Mouse (Mus musculus) C2C12 (cell line): ENCODE results near the gene Endog. TPM values are rescaled to one million over a fixed set of nuclear protein-coding genes. Genes with fewer than 3 reads are reported as not detected.
A peak's percentile ranks its signal among the peaks of the same experiment; 100 is the strongest.
"Not testable (repeated sequence)": the region's sequence is repeated elsewhere in the genome, so short reads cannot be mapped to it uniquely, and the experiment has no call there.

Source experiments
- H3K27me3 ChIP-seq: one replicate; pipeline ENCODE4 v1.6.1; 2011; ENCODE audit not compliant: control insufficient read depth, insufficient read depth, insufficient read length
- H3K36me3 ChIP-seq: one replicate; pipeline ENCODE4 v1.6.1; 2011; ENCODE audit not compliant: control insufficient read depth, insufficient read depth
- H3K4me3 ChIP-seq: one replicate; pipeline ENCODE4 v1.5.1; 2011; ENCODE audit warnings: mild to moderate bottlenecking, control low read depth; ENCODE audit not compliant: poor library complexity, insufficient read depth, severe bottlenecking
- H3K79me2 ChIP-seq: one replicate; pipeline ENCODE4 v1.6.1; 2011; ENCODE audit not compliant: control insufficient read depth, insufficient read depth
- H3K79me3 ChIP-seq: one replicate; pipeline ENCODE4 v1.6.1; 2011; ENCODE audit warnings: low read depth, control low read depth
- H3ac ChIP-seq: one replicate; pipeline ENCODE3; 2011; ENCODE audit warnings: low read depth; ENCODE audit not compliant: control insufficient read depth, insufficient read length
- CEBPB ChIP-seq: IDR thresholded peaks from one replicate; pipeline ENCODE4 v1.6.1; 2011; ENCODE audit warnings: low read depth, mild to moderate bottlenecking, control low read depth, moderate library complexity
- CTCF ChIP-seq: IDR thresholded peaks from one replicate; pipeline ENCODE4 v1.5.1; 2011; ENCODE audit not compliant: control insufficient read depth, insufficient read depth, insufficient read length
- FOSL1 ChIP-seq: IDR thresholded peaks from one replicate; pipeline ENCODE4 v1.8.0; 2011; ENCODE audit warnings: mild to moderate bottlenecking, low read length; ENCODE audit not compliant: poor library complexity, insufficient read depth, severe bottlenecking
- MAX ChIP-seq: IDR thresholded peaks from one replicate; pipeline ENCODE4 v1.6.1; 2011; ENCODE audit warnings: mild to moderate bottlenecking, control low read depth
- MYOD1 ChIP-seq: IDR thresholded peaks from one replicate; pipeline ENCODE4 v1.6.1; 2011; ENCODE audit warnings: low read depth; ENCODE audit not compliant: control insufficient read depth, insufficient read length
- MYOG ChIP-seq: IDR thresholded peaks from one replicate; pipeline ENCODE4 v1.6.1; 2011; ENCODE audit not compliant: control insufficient read depth, insufficient read length; ENCODE audit errors: extremely low read depth
- USF1 ChIP-seq: IDR thresholded peaks from one replicate; pipeline ENCODE4 v1.6.1; 2011; ENCODE audit warnings: low read depth, mild to moderate bottlenecking, control low read depth, moderate library complexity
- polyA plus RNA-seq: library from polyadenylated mRNA; unstranded; fragments of >200 nt; fragmentation: generic; extraction: Trizol; gene quantifications from one replicate; pipeline ENCODE4 v1.2.1, GENCODE M21; 2012; ENCODE audit warnings: missing spikeins

Endog gene
- polyA plus RNA-seq, 1 experiment, result 16.1 TPM

GRCm38 (mm10) chr2:30130156-30130555 is 41.1 kb upstream of the Endog start:
- Histone ChIP-seq H3K36me3 (no peaks in the 10 kb centered on the region), H3K79me3 (peaks cover 4% of the 10 kb centered on the region), H3K27me3 (no peaks in the 10 kb centered on the region), H3K79me2 (peaks cover 15% of the 10 kb centered on the region), H3ac (no peak overlapping the region), H3K4me3 (no peak overlapping the region)
- no peak for TF ChIP-seq MYOD1
- TF ChIP-seq MAX, result no peak

DNA sequence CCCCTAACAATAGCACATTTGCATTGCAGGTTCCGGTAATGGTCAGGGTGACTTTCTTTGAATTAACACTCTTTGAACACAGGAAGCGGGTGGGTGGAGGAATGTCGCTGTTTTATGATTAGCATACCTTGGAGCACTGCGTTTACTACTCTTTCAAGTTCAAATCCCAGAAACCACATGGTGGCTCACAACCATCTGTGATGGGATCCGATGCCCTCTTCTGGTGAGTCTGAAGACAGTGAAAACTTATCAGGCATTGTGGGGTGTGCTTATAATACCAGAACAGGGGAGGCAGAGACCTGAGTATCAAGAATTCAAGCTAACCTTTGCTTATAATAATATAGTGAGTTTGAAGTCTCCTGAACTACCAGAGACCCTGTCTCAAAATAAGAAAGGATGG is 40.1 kb upstream of the Endog start:
- not testable (repeated sequence) for H3ac ChIP-seq, H3K27me3 ChIP-seq, H3K36me3 ChIP-seq

GRCm38 (mm10) chr2:30132801-30133612 is 38.3 kb upstream of the Endog start:
- Histone ChIP-seq H3K79me3 (peaks cover 4% of the 10 kb centered on the region), H3K4me3 (peak overlapping the region; percentile 92), H3K27me3 (no peaks in the 10 kb centered on the region), H3K36me3 (peaks cover 20% of the 10 kb centered on the region), H3ac (peak overlapping the region; percentile 44), H3K79me2 (peaks cover 36% of the 10 kb centered on the region)
- TF ChIP-seq MAX, result no peak
- no peak for TF ChIP-seq CTCF
- TF ChIP-seq USF1, result peak; percentile 7
- TF ChIP-seq CEBPB, result peak; percentile 69
- TF ChIP-seq MYOG, result no peak
- no peak for TF ChIP-seq MYOD1
- no peak for TF ChIP-seq FOSL1

More for the DNA sequence above, 40.1 kb upstream of the Endog start:
- peaks cover 25% of the 10 kb centered on the region for H3K79me2 ChIP-seq
- not testable (repeated sequence) for H3K4me3 ChIP-seq, H3K79me3 ChIP-seq

DNA sequence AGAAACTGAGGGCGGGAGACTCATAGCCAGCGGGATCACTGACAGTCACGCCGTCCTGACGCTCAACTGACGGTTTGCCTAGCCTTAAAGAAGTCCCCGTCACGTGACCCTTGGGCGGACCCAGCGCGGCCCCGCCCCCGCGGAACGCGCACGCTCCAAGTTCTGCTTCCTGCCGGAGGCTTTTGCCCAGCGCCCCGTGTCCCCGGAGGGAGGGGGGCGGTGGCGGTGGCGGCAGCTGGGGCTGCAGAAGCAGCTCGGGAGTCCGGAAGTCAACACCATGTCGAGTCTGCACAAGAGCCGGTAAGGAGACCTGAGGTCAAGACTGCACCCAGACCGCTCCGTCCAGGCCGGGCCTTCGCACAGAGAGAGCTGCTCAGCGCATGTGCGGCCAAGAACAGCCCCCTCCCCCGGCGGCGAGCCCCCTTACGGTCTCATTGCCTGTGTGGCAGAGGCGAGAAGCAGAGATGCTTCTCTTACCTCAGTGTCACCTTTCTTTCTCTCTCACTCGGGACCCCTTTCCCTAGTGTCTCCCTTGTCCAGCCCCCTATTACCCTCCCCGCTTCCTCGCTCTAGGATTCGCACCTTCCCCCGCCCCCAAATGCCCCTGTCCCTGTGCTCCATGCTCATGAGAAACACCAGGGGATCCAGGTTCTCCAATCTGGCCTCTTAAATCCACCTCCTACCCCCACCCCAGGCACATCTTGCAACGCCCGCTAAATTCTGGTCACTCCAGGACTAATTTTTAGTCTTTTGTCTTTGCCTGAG is 37.5 kb upstream of the Endog start, which contains the start of gene Tbc1d13:
Gene Tbc1d13, plus strand, starts transcription at position 134 of the 765 bp plus-strand sequence.
- peaks cover 4% of the 10 kb centered on the region for H3K79me3 ChIP-seq
- TF ChIP-seq CEBPB (no peak), MYOG (no peak), MYOD1 (no peak), FOSL1 (no peak), CTCF (no peak), MAX (peak; percentile 85), USF1 (peak; percentile 100)
- H3K4me3 ChIP-seq, result peak within 1 kb of the TSS; percentile 92
- H3K36me3 ChIP-seq, result peaks cover 20% of the 10 kb centered on the region
- no peaks in the 10 kb centered on the region for H3K27me3 ChIP-seq
- peaks cover 36% of the 10 kb centered on the region for H3K79me2 ChIP-seq
- peak within 1 kb of the TSS; percentile 95 for H3ac ChIP-seq

DNA sequence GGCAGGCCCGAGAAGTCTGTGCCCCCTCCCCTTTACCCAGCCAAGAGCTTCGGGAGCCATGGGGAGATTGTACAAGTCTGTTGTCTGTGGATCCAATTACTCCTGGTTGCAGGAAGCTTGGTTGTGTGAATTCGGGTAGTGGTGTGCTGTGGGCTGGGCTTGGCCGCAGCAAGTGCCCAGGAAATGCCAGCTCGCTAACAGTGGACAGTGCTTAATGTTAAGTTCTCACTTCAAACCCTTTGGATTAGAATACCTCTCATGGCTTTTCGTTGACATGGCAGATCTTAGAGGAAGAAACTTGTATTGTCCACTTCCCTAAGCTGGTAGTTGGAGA is 36.9 kb upstream of the Endog start:
- peak overlapping the region; percentile 92 for H3K4me3 ChIP-seq
- H3ac ChIP-seq, result peak overlapping the region; percentile 95
- peaks cover 36% of the 10 kb centered on the region for H3K79me2 ChIP-seq
- peaks cover 20% of the 10 kb centered on the region for H3K36me3 ChIP-seq
- peaks cover 4% of the 10 kb centered on the region for H3K79me3 ChIP-seq
- no peak for TF ChIP-seq FOSL1
- no peak for TF ChIP-seq USF1
- TF ChIP-seq CEBPB, result no peak
- TF ChIP-seq MYOD1, result no peak
- TF ChIP-seq MYOG, result no peak
- TF ChIP-seq CTCF, result no peak
- TF ChIP-seq MAX, result no peak
- no peaks in the 10 kb centered on the region for H3K27me3 ChIP-seq
